Mouse (Mus musculus) heart, adult 2 months (tissue): ENCODE measurements around the gene Magi2.

Experiments
- CTCF ChIP-seq: fragments of 200-600 bp; IDR thresholded peaks from 2 replicates; pipeline ENCODE4 v1.8.1; 2022; ENCODE audit warnings: antibody characterized with exemption, mild to moderate bottlenecking, moderate library complexity
- EP300 ChIP-seq: fragments of 200-500 bp; IDR thresholded peaks from 2 replicates; pipeline ENCODE4 v1.6.1; 2011; ENCODE audit warnings: low read depth, low read length, control low read depth; ENCODE audit not compliant: insufficient read depth
- POLR2A ChIP-seq: fragments of 200-500 bp; IDR thresholded peaks from 2 replicates; pipeline ENCODE4 v1.6.1; 2011; ENCODE audit warnings: mild to moderate bottlenecking, low read depth, low read length, control low read depth; ENCODE audit not compliant: insufficient read depth

GRCm38 (mm10) chr5:19637789-19638188 lies 411.0 kb downstream of the Magi2 start:
- TF ChIP-seq POLR2A (no peak), CTCF (no peak), EP300 (no peak)
